Mouse (Mus musculus) ES-E14 (cell line): ENCODE data around the gene Gars. TPM values are rescaled to one million over a fixed set of nuclear protein-coding genes. Genes with fewer than 3 reads are reported as not detected.

Source experiments
- DNase-seq: peaks from one replicate; pipeline ENCODE4 v3.0.0-alpha.2; 2013; ENCODE audit warnings: low read depth, low spot score
- H3K27ac ChIP-seq: 2 replicates; pipeline ENCODE4 v1.5.1; 2012; ENCODE audit warnings: low read depth, mild to moderate bottlenecking, low read length, moderate library complexity, mixed read lengths; ENCODE audit not compliant: poor library complexity, insufficient read depth, severe bottlenecking
- H3K36me3 ChIP-seq: 2 replicates; pipeline ENCODE4 v1.6.1; 2012; ENCODE audit warnings: mild to moderate bottlenecking, low read length, moderate library complexity, mixed read lengths; ENCODE audit not compliant: control insufficient read depth, poor library complexity, insufficient read depth, severe bottlenecking
- H3K4me1 ChIP-seq, 2 experiments: fragments of 150-350 bp in 1 of 2; sonication (generic) in 1 of 2; 2 replicates each; pipeline ENCODE4 v1.6.1; 2012; ENCODE audit warnings: low read length in 2 of 2, mild to moderate bottlenecking in 1 of 2, mixed read lengths in 1 of 2; ENCODE audit not compliant: control insufficient read depth in 2 of 2, insufficient read depth in 2 of 2, poor library complexity in 1 of 2
- H3K4me3 ChIP-seq, 2 experiments: fragments of 150-350 bp in 1 of 2; sonication (generic) in 1 of 2; 2 replicates each; pipeline ENCODE4 v1.5.1; 2012; ENCODE audit warnings: low read length in 2 of 2, low read depth in 1 of 2, mild to moderate bottlenecking in 1 of 2, mixed read lengths in 1 of 2; ENCODE audit not compliant: insufficient read depth in 1 of 2, poor library complexity in 1 of 2, severe bottlenecking in 1 of 2
- H3K9ac ChIP-seq: 2 replicates; pipeline ENCODE4 v1.6.1; 2012; ENCODE audit warnings: low read depth, mild to moderate bottlenecking, low read length, mixed read lengths; ENCODE audit not compliant: poor library complexity, insufficient read depth, severe bottlenecking
- H3K9me3 ChIP-seq: fragments of 150-350 bp; sonication (generic); 2 replicates; pipeline ENCODE4 v1.6.1; 2012; ENCODE audit warnings: low read depth, mild to moderate bottlenecking, low read length; ENCODE audit not compliant: control insufficient read depth, insufficient read depth
- CHD2 ChIP-seq: IDR thresholded peaks from 2 replicates; pipeline ENCODE4 v1.6.1; 2014; ENCODE audit warnings: mild to moderate bottlenecking, low read depth, low read length, inconsistent platforms
- HCFC1 ChIP-seq: IDR thresholded peaks from 2 replicates; pipeline ENCODE4 v1.6.1; 2012; ENCODE audit warnings: low read length, inconsistent platforms, borderline replicate concordance; ENCODE audit not compliant: insufficient read depth
- MAFK ChIP-seq: IDR thresholded peaks from 2 replicates; pipeline ENCODE4 v1.6.1; 2014; ENCODE audit warnings: mild to moderate bottlenecking, low read depth, low read length, inconsistent platforms; ENCODE audit not compliant: insufficient read depth
- ZC3H11A ChIP-seq: IDR thresholded peaks from 2 replicates; pipeline ENCODE4 v1.6.1; 2012; ENCODE audit warnings: low read depth, mild to moderate bottlenecking, inconsistent platforms, low read length, borderline replicate concordance
- ZNF384 ChIP-seq: IDR thresholded peaks from 2 replicates; pipeline ENCODE4 v1.6.1; 2012; ENCODE audit warnings: low read depth, low read length, inconsistent platforms
- in situ Hi-C, 2 experiments: fragments of 600-800 bp; cut with MboI; formaldehyde crosslinking; loops; one replicate each; pipeline ENCODE4 v1.15.1; 2025; ENCODE audit warnings: low sequenced_read_pairs in 2 of 2, inconsistent platforms in 1 of 2; ENCODE audit not compliant: unreplicated experiment in 2 of 2
- total RNA-seq: library from RNA; depleted of rRNA; stranded (reverse); fragments of 300-350 nt; gene quantifications from 2 replicates; pipeline ENCODE4 v1.2.3, GENCODE M21; 2012

Gars gene
- total RNA-seq, 1 experiment: 201 TPM

DNA sequence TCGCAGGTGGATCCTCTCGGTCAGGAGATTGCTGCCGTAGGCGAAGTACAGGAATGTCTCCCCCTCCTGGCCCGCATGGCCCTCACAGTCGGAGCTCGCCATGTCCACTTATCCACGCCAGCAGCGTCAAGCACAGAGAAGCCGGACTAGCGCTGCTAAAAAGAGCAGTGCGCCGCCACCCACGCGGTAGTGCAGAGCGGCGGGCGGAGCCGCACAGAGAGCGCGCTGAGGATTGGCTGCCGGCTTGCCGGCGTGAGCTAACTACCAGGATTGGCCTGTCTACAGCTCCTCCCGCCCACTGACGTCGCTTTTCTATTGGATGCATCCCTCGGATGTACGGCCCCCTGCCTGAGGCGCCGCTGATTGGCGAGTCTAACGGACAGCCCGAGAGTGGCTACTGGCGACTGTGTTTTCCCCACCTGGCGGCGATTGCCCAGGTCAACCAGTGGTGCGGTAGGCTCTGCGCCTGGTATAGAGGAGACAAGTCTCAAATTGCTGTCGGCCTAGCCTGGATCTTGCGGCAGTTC is 45.0 kb upstream of the Gars start, which contains the start of gene Ggct:
TSS of gene Ggct (minus strand) at position 217 of the 527 bp plus-strand sequence.
- Histone ChIP-seq H3K4me3 (peak within 1 kb of the TSS; percentile 71 to 73), H3K9ac (peak within 1 kb of the TSS; percentile 62), H3K9me3 (no peaks in the 10 kb centered on the region), H3K36me3 (no peaks in the 10 kb centered on the region), H3K4me1 (no peaks in the 10 kb centered on the region; a peak in 2 of 4 replicates), H3K27ac (no peak within 1 kb of the TSS)
- peak; percentile 88 for DNase-seq
- in situ Hi-C loops: no loop called here
- TF ChIP-seq HCFC1 (0 out of 2 replicates have a peak, but pooled peaks have one; percentile 24), MAFK (no peak), ZNF384 (no peak), CHD2 (no peak), ZC3H11A (0 out of 2 replicates have a peak, but pooled peaks have one; percentile 2)

DNA sequence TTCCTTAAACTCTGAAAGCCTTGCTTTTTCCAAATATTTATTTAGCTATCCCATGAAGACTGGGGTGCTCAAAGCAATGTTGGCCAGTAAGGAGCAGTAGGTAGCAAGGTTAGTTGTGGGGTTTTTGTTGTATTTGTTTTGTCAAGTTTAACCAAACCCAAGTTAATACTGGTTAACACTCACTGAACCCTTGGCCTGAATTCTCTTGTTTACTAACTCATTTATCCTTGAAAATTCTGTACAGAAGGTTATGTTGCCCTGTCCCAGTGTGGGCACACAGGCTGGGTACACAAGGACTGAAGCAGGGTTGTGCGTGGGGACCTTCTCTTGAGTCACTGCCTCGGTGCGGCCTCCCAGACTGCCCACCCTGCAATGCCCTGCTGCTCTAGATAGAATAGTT is 41.4 kb upstream of the Gars start:
- DNase-seq: no peak
- Histone ChIP-seq H3K36me3 (no peaks in the 10 kb centered on the region), H3K4me3 (no peak overlapping the region), H3K27ac (no peak overlapping the region), H3K9me3 (no peaks in the 10 kb centered on the region), H3K9ac (no peak overlapping the region), H3K4me1 (no peaks in the 10 kb centered on the region; a peak in 2 of 4 replicates)
- in situ Hi-C loops: no loop called here
- no peak for TF ChIP-seq MAFK
- no peak for TF ChIP-seq HCFC1
- TF ChIP-seq CHD2: no peak

DNA sequence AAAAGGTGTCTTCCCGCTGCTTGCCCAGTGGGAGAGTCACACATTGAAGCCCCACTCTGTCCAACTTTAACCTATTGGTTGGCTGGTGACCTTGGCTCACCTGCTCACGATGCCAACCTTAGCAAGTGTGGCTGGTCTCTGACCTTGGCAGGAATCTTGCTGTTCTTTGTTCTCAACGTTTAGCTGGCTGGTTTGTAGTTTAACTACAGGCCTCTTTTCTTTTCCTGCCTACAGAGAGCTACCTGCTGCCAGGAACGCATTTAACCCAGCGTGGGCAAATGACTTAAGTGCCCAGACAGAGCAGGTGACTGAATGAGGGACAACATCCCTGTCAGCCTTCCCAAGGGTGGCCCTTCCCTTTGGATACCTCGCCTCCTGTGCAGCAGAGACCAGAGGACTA is 40.1 kb upstream of the Gars start:
- Histone ChIP-seq H3K4me1 (no peaks in the 10 kb centered on the region; a peak in 1 of 4 replicates), H3K9ac (no peak overlapping the region), H3K36me3 (no peaks in the 10 kb centered on the region), H3K4me3 (no peak overlapping the region), H3K27ac (no peak overlapping the region; the same call in 1 of the 2 replicates), H3K9me3 (no peaks in the 10 kb centered on the region)
- TF ChIP-seq HCFC1 (no peak), CHD2 (no peak), ZNF384 (no peak)
- DNase-seq: no peak
- in situ Hi-C loops: no loop called here

DNA sequence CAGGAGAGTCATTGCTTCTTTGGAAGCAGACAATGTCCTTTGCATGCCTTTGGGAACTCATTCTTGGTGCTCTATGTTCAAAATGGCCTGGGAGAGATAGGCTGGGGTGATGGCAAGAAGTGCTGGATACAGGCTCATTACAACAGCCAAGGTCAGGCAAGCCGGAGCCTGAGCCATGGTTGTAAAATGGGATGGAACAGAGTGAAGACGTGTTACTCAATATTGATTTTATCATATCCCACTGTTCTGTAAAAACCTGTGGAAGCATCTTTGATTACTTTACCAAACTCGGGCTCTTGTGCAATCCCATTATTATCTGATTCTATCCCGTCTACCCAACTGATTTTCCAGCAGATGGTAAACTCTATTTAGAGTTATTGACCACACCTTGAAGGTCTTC is 36.5 kb upstream of the Gars start:
- DNase-seq: no peak
- H3K4me3 ChIP-seq: no peak overlapping the region
- in situ Hi-C loops: no loop called here

DNA sequence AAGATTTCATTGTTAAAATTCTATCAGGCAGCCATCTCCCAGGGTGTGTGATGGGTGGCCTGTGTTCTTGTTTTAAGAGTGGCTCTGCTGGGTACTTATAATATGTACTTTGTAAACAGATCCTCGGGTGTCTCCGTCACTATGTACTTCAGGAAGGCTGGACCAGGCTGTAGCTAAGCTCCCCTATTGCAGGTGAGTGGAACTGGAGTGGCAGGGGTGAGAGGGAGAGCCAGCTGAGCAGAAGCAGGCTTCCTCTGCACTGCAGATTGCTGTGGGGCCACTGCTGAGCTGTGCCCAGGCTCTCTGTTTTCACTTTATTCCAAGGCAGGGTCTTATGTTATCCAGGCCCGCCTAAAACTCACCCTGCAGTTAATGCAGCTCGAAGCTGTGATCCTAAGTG is 35.4 kb upstream of the Gars start:
- no peak overlapping the region for H3K9ac ChIP-seq
- H3K9me3 ChIP-seq: no peaks in the 10 kb centered on the region
- H3K4me1 ChIP-seq: no peaks in the 10 kb centered on the region
- H3K36me3 ChIP-seq: no peaks in the 10 kb centered on the region
- H3K27ac ChIP-seq: no peak overlapping the region
- H3K4me3 ChIP-seq: no peak overlapping the region
- no peak for DNase-seq
- no peak for TF ChIP-seq MAFK
- no peak for TF ChIP-seq CHD2
- in situ Hi-C loops: no loop called here

More for the DNA sequence above, 36.5 kb upstream of the Gars start:
- Histone ChIP-seq H3K4me1 (no peaks in the 10 kb centered on the region), H3K27ac (no peak overlapping the region), H3K9ac (no peak overlapping the region), H3K9me3 (no peaks in the 10 kb centered on the region), H3K36me3 (no peaks in the 10 kb centered on the region)
- TF ChIP-seq CHD2: no peak
- TF ChIP-seq ZNF384: no peak
- no peak for TF ChIP-seq HCFC1
- no peak for TF ChIP-seq MAFK
- no peak for TF ChIP-seq ZC3H11A
